ENCODE assay signal across 8 mouse cellular contexts in the genomic region with DNA sequence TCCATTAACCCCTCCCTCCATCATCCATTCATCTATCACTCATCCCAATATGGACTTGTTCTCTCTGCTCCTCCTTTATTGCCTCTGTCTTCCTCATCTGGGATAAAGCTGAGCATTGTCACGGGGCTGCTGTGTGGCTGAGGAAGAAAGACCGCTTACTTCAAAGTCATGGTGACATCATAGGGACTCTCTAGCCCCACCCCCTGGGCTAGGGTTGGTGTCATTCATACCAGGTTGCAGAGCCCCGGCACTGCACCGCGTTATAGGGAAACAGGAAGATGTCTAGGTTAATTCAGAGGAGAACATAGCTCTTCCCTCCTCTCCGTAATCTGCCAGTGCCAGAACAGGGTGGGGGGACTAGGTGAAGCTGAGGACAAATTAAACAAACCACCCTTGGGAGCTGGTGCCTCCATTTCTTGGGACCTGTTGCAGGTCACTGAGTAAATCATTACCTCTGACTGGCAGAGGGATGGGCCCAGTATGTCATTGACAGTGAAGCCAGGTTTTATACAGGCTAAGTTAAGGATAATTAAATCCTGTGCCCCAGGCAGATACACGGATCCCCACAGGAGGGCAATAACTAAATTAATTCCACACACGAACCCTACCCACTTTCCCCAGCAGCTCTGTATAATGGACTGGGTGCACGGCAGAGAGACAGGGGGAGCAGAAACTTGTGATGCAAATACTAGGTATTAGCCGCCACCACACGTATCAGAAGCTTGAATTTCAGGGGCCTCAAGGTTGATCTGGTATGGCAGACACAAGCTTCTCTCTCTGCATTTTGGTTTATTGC. TPM values are rescaled to one million over a fixed set of nuclear protein-coding genes. Genes with fewer than 3 reads are reported as not detected.
DNase-seq lines count a peak whose midpoint lies in the region; ATAC-seq and TF ChIP-seq lines count a peak whose summit lies in the region.

No protein-coding gene starts in this region.

- TF ChIP-seq EP300 in lung, postnatal 0 days (IDR thresholded peaks at IDR 0.05) = no peak

- H3K4me3 ChIP-seq in lung, postnatal 0 days (ENCODE audit: low read depth, low read length) = no peak overlapping the region
- H3K4me3 ChIP-seq in forebrain, embryonic 13.5 days = no peak overlapping the region
- no peak overlapping the region for H3K4me3 ChIP-seq in kidney, embryonic 14.5 days (ENCODE audit: low read length)
- H3K4me3 ChIP-seq in midbrain, embryonic 10.5 days = no peak overlapping the region

- H3K36me3 ChIP-seq in lung, postnatal 0 days (ENCODE audit: insufficient read depth, low read length) = no peaks in the 10 kb centered on the region
- H3K36me3 ChIP-seq in forebrain, embryonic 13.5 days (ENCODE audit: poor library complexity, severe bottlenecking) = no peaks in the 10 kb centered on the region
- H3K36me3 ChIP-seq in kidney, embryonic 14.5 days (ENCODE audit: control insufficient read depth, insufficient read depth, low read length) = no peaks in the 10 kb centered on the region
- no peaks in the 10 kb centered on the region for H3K36me3 ChIP-seq in midbrain, embryonic 10.5 days

- H3K4me2 ChIP-seq in lung, postnatal 0 days (replicated peaks; ENCODE audit: low read depth, low read length) = no peak overlapping the region
- H3K4me2 ChIP-seq in forebrain, embryonic 13.5 days = peak overlapping the region; percentile 48
- H3K4me2 ChIP-seq in kidney, embryonic 14.5 days (replicated peaks; ENCODE audit: low read depth, low read length) = no peak overlapping the region

- H3K9ac ChIP-seq in lung, postnatal 0 days (replicated peaks; ENCODE audit: low read depth) = no peak overlapping the region
- H3K9ac ChIP-seq in forebrain, embryonic 13.5 days = 0 out of 2 replicates have a peak overlapping the region, but pooled peaks have one; percentile 10
- peak overlapping the region; percentile 23; the same call in 1 of the 2 replicates for H3K9ac ChIP-seq in kidney, embryonic 14.5 days (ENCODE audit: low read depth, low read length)

- WGBS in lung, postnatal 0 days = 45% methylated on average over 11 of the region's 11 CpGs
- WGBS in forebrain, embryonic 13.5 days = 13% methylated on average over 11 of the region's 11 CpGs
- WGBS in kidney, embryonic 14.5 days = 20% methylated on average over 11 of the region's 11 CpGs
- WGBS in midbrain, embryonic 10.5 days = 44% methylated on average over 11 of the region's 11 CpGs

- ATAC-seq in lung, postnatal 0 days = peak; percentile 31
- peak; percentile 10; the same call in 1 of the 2 replicates for ATAC-seq in forebrain, embryonic 13.5 days
- peak; percentile 53 for ATAC-seq in kidney, embryonic 14.5 days (ENCODE audit: low FRiP score, low TSS enrichment)

- peaks cover 18% of the 10 kb centered on the region; the same call in 1 of the 2 replicates for H3K4me1 ChIP-seq in lung, postnatal 0 days (ENCODE audit: insufficient read depth, low read depth, low read length)
- peaks cover 50% of the 10 kb centered on the region for H3K4me1 ChIP-seq in forebrain, embryonic 13.5 days
- peaks cover 51% of the 10 kb centered on the region for H3K4me1 ChIP-seq in kidney, embryonic 14.5 days (ENCODE audit: control insufficient read depth, insufficient read depth, low read length)
- peaks cover 60% of the 10 kb centered on the region for H3K4me1 ChIP-seq in midbrain, embryonic 10.5 days

- H3K9me3 ChIP-seq in lung, postnatal 0 days (ENCODE audit: low read length) = no peaks in the 10 kb centered on the region
- no peaks in the 10 kb centered on the region for H3K9me3 ChIP-seq in forebrain, embryonic 13.5 days (replicated peaks)
- no peaks in the 10 kb centered on the region for H3K9me3 ChIP-seq in kidney, embryonic 14.5 days (ENCODE audit: control insufficient read depth, low read length)
- H3K9me3 ChIP-seq in midbrain, embryonic 10.5 days (replicated peaks) = no peaks in the 10 kb centered on the region

- DNase-seq in lung, postnatal 0 days (ENCODE audit: low spot score) = peak; percentile 62
- DNase-seq in lung, postnatal 25 days (ENCODE audit: low spot score) = no peak
- peak; percentile 34 for DNase-seq in midbrain, embryonic 10.5 days (ENCODE audit: low spot score)
- peak; percentile 31 to 46 for DNase-seq in thymus, postnatal 36 days
- DNase-seq in urinary bladder, adult 2 months (ENCODE audit: low spot score) = no peak
- DNase-seq in ovary, postnatal 14 days (ENCODE audit: low spot score) = no peak

- H3K27me3 ChIP-seq in lung, postnatal 0 days (replicated peaks; ENCODE audit: insufficient read depth, low read length) = no peaks in the 10 kb centered on the region
- H3K27me3 ChIP-seq in forebrain, embryonic 13.5 days = no peaks in the 10 kb centered on the region
- no peaks in the 10 kb centered on the region for H3K27me3 ChIP-seq in kidney, embryonic 14.5 days (ENCODE audit: control insufficient read depth, insufficient read depth, low read length)
- H3K27me3 ChIP-seq in midbrain, embryonic 10.5 days (ENCODE audit: low read depth, poor library complexity, severe bottlenecking) = no peaks in the 10 kb centered on the region

- H3K27ac ChIP-seq in lung, postnatal 0 days (ENCODE audit: low read length) = peak overlapping the region; percentile 11; the same call in 1 of the 2 replicates
- H3K27ac ChIP-seq in forebrain, embryonic 13.5 days = peak overlapping the region; percentile 98
- H3K27ac ChIP-seq in kidney, embryonic 14.5 days (ENCODE audit: low read depth, low read length) = peak overlapping the region; percentile 77; the same call in 1 of the 2 replicates
- H3K27ac ChIP-seq in midbrain, embryonic 10.5 days (replicated peaks) = peak overlapping the region; percentile 82

- TF ChIP-seq CTCF in lung, postnatal 0 days (IDR thresholded peaks at IDR 0.05) = no peak

RNA-seq across cellular contexts. Expression of a gene that starts 57.5 kb away (rescaled TPM):
- polyA plus RNA-seq in lung, postnatal 0 days (2015; fragmentation: Nextera tagmentation; extraction: Ambion mirVana) = 19.5 and 24.1 TPM in 2 replicates
- polyA plus RNA-seq in forebrain, embryonic 13.5 days (2015; fragmentation: Nextera tagmentation; extraction: Ambion mirVana) = 8.1 and 8.3 TPM in 2 replicates
- 11.6 and 14.6 TPM in 2 replicates for polyA plus RNA-seq in kidney, embryonic 14.5 days (2014; fragmentation: Nextera tagmentation; extraction: Ambion mirVana)
- polyA plus RNA-seq in midbrain, embryonic 10.5 days (2016; fragmentation: Nextera tagmentation; extraction: Ambion mirVana) = 3.8 and 4.0 TPM in 2 replicates
- polyA plus RNA-seq in urinary bladder, adult 2 months (2012; rRNA removed) = 33.4 and 35.5 TPM in 2 replicates

Comparison
In these comparisons a context has a peak if more than half of its experiments do, and no peak if none do; other contexts are left out.
1. DNase-seq: peak in lung, postnatal 0 days (single experiment), midbrain, embryonic 10.5 days (single experiment) and thymus, postnatal 36 days (2 of 2); none in lung, postnatal 25 days (single experiment), urinary bladder, adult 2 months (single experiment) and ovary, postnatal 14 days (single experiment).
2. H3K27ac ChIP-seq: peak in every context shown above with its lines; median percentile 98 in forebrain, embryonic 13.5 days; 82 in midbrain, embryonic 10.5 days; 77 in kidney, embryonic 14.5 days; 11 in lung, postnatal 0 days.
3. Peak in every context shown above with its lines, with median percentiles within 50 percentile points of each other: ATAC-seq.